Mouse (Mus musculus) fat pad, adult 2 months (tissue): ENCODE measurements around the gene Kmt2b.

Experiments
- DNase-seq: peaks from one replicate; pipeline ENCODE4 v3.0.0-alpha.2; 2011; ENCODE audit warnings: low read depth, low spot score; ENCODE audit errors: extremely low read depth

The Kmt2b gene

GRCm38 (mm10) chr7:30588676-30589434 is at the start of gene Kmt2b:
TSS of gene Kmt2b (minus strand) at chr7:30588726.
- peak; percentile 91 for DNase-seq

- no peak for DNase-seq
Observed at GRCm38 (mm10) chr7:30636395-30636794, 47.9 kb upstream of the Kmt2b start.

GRCm38 (mm10) chr7:30635752-30636151 is 47.2 kb upstream of the Kmt2b start, which contains the start of gene Etv2:
TSS of gene Etv2 (minus strand) at chr7:30635852.
- DNase-seq = no peak

GRCm38 (mm10) chr7:30634621-30635020 is 46.1 kb upstream of the Kmt2b start:
- no peak for DNase-seq

- DNase-seq = no peak
Observed at GRCm38 (mm10) chr7:30633762-30634412, 45.4 kb upstream of the Kmt2b start.

GRCm38 (mm10) chr7:30629013-30629412 is 40.5 kb upstream of the Kmt2b start:
- DNase-seq = no peak

GRCm38 (mm10) chr7:30626647-30627046 is 38.1 kb upstream of the Kmt2b start:
- DNase-seq = no peak

GRCm38 (mm10) chr7:30625530-30626384 is 37.2 kb upstream of the Kmt2b start, which contains the start of gene Cox6b1:
TSS of gene Cox6b1 (minus strand) at chr7:30626151.
- peak; percentile 64 for DNase-seq

- DNase-seq = no peak
Observed at GRCm38 (mm10) chr7:30619202-30619601, 30.7 kb upstream of the Kmt2b start.

- DNase-seq = no peak
Observed at GRCm38 (mm10) chr7:30618658-30619057, 30.1 kb upstream of the Kmt2b start.

GRCm38 (mm10) chr7:30615049-30615760 is 26.7 kb upstream of the Kmt2b start:
- no peak for DNase-seq

GRCm38 (mm10) chr7:30614454-30614853 is 25.9 kb upstream of the Kmt2b start:
- no peak for DNase-seq

GRCm38 (mm10) chr7:30613529-30614112 is 25.1 kb upstream of the Kmt2b start:
- DNase-seq = no peak

- DNase-seq = no peak
Observed at GRCm38 (mm10) chr7:30612654-30613402, 24.3 kb upstream of the Kmt2b start, which contains the start of gene Upk1a. TSS of gene Upk1a (minus strand) at chr7:30612847.

- no peak for DNase-seq
Observed at GRCm38 (mm10) chr7:30610043-30610442, 21.5 kb upstream of the Kmt2b start.

GRCm38 (mm10) chr7:30608476-30608875 is 19.9 kb upstream of the Kmt2b start:
- DNase-seq = no peak

- DNase-seq = no peak
Observed at GRCm38 (mm10) chr7:30607706-30608309, 19.3 kb upstream of the Kmt2b start.

- DNase-seq = no peak
Observed at GRCm38 (mm10) chr7:30604944-30605343, 16.4 kb upstream of the Kmt2b start.

GRCm38 (mm10) chr7:30604424-30604823 is 15.9 kb upstream of the Kmt2b start:
- no peak for DNase-seq
